Mouse (Mus musculus): Measurements from ENCODE around the gene Pde4d. TPM values are rescaled to one million over a fixed set of nuclear protein-coding genes. Genes with fewer than 3 reads are reported as not detected.

Gene Pde4d
- total RNA-seq, 2 experiments from 2014 or later = 38.1 to 40.2 TPM

DNA sequence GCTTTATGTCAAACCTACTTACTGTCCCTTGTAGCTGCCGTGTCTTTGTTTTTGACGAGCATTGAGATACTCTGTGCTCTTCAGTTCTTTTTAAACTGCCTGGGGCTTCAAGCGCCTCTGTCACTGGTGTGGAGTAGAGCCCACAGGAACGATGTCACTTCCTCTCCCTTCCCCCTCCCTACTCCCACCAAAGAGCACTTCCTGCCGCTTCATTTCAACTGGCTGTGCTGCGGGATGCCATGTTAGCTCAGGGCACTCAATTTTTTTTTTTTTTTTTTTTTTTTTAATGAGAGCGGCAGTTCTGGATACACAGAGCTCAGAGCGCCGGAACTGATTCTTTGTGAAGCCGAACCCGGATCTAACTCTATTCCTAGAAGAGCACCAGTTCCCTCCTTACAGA lies 789.5 kb downstream of the Pde4d start:
- peak; percentile 34 to 54 for DNase-seq

- DNase-seq = peak in 1 of 2 experiments; percentile 13
These were observed 792.8 kb downstream of the Pde4d start for GRCm38 (mm10) chr13:109242456-109243050.

DNA sequence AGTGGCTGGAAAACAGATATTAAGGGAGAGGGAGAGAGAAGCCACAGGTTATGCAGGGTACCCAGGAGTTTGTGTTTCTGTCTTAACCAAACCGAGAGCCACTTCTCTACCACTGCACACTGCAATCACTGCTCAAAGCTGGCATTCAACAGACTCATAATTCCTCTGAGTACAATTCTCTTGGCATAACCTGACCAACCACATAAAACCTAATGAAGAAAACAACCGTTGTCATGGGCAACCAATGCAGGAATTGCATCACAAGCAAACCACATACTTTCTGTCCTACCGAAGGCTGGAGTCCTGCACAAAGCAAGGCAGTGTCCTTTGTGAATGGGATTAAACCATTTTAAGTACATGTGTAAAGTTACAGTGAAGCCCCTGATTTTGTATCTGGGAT lies 793.4 kb downstream of the Pde4d start:
- DNase-seq = peak in 1 of 2 experiments; percentile 36

GRCm38 (mm10) chr13:109247061-109247460 lies 797.3 kb downstream of the Pde4d start:
- no peak for DNase-seq

DNA sequence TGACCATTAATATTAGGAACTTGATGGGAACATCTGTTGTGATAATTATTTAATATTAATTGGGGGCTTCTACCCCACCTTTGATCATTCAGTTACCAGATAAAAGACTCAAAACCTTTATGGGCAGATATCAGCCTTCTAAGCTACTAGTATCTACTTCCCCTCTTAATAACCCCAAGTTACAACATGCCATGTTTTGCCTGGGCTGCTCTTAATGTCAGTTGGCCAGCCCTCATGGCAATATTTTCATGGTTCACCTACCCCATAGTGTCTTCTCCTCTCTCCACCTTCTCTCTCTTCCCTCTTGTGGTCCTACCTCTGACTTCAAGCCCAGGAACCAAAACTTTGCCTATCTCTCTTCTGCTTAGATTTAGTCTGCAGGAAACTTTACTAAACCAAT lies 799.6 kb downstream of the Pde4d start:
- DNase-seq = no peak

GRCm38 (mm10) chr13:109255634-109256033 lies 805.9 kb downstream of the Pde4d start:
- DNase-seq = peak; percentile 32 to 36

GRCm38 (mm10) chr13:109260220-109260795 lies 810.6 kb downstream of the Pde4d start:
- peak; percentile 66 to 75 for DNase-seq

DNA sequence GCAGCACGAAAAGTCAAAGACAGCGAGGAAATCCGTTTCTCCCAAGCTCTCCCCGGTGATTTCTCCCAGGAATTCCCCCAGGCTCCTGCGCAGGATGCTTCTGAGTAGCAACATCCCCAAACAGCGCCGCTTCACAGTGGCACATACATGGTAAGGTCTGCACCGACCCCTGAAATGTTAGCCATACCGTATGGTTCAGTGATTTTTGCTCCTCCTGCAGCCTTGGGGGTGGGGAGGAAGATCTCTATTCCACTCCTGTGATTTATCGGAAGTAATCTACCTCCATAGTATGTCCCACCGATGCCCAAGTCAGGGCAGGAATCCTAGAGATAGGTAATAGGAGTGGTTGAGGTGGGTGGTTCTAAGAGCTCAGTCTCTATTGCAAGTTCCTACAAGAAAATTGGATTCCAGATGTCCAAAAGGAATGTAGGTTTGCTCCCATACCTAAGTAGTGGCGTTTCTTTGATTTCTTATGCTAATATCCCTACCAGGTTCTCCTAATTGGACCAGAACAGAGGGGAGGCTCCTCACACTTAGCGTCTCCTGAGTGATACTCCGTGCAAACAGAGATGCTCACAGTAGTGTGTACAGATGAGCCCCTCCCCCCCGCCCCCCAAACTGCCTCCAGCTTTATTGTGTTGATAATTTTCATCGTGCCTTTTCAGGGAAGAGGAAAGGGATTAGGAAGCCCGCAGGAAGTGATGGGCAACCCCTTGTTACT lies 811.2 kb downstream of the Pde4d start:
- DNase-seq = no peak

- no peak for DNase-seq
These were observed 812.0 kb downstream of the Pde4d start for GRCm38 (mm10) chr13:109261642-109262220.

DNA sequence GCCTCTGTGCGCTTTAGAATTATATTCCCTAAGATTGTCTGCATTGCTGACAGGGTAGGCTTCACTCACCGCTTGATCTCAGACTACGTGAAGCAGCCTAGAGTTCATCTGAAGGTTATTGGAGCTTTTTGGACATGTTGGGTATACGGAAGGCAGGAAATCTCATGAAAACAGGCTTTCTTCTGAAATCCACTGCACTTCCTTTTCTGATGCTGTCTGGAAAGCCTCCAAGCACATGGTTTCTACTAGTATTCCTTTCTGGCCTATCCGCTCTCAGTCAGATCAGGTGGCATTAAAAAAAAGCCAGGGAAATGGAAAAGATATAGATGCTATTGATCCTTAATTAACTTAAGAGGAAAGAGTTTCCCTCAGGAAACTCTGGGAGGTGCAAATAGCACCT lies 812.8 kb downstream of the Pde4d start:
- no peak for DNase-seq

GRCm38 (mm10) chr13:109263833-109264232 lies 814.1 kb downstream of the Pde4d start:
- DNase-seq = no peak

GRCm38 (mm10) chr13:109268253-109268652 lies 818.5 kb downstream of the Pde4d start:
- no peak for DNase-seq

DNA sequence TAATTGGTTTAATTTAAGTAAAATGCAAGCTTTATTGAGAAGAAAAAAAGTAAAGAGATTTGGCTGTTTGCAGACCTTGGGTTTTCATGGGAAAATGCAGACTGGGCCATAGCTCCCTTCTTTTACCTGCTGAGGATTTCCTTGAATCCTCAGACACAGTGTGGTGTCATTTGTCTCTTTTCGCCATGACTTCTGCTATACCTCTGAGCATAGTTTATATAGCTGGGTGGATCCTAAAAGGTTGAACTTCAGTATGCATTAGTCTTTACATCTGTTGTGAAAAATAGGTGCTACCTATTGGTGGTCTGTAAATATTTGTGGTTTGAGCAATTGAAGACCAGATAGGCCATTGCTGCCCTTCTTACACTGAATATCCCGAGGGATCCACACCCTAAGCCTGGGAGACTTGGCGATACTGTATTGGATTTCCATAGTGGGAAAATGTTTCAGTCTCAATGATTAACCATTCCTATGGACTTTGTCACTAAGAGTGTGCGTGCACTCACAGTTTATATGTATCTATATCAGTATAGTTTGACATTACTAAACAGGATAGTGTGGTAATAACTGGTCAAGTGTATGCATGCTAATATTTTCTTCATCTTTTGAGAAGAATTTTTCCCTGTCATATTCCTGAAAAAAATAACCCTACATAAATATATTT lies 819.0 kb downstream of the Pde4d start:
- no peak for DNase-seq

- no peak for DNase-seq
These were observed 825.1 kb downstream of the Pde4d start for GRCm38 (mm10) chr13:109274869-109275268.

DNA sequence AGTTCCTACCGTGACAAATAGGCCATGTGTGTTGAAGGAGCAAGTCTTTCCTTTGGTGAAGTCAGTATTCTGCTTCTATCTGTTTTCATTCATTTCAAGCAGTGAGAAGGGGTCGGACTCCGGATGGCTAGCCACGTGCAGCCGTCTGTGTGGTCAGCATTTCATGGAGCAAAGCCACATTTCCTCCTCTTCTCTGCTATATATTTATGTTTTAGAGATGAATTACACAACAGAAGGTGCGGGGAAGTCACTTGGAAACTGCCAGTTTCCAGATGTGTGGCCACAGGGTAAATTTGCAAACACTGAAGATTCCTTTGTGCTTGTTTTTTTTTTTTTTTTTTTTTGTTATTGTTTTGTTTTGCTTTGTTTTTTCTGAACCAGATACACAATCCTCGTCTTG lies 828.0 kb downstream of the Pde4d start:
- no peak for DNase-seq

- DNase-seq = peak in 1 of 2 experiments; percentile 2
These were observed 828.8 kb downstream of the Pde4d start for GRCm38 (mm10) chr13:109278504-109278912.

DNA sequence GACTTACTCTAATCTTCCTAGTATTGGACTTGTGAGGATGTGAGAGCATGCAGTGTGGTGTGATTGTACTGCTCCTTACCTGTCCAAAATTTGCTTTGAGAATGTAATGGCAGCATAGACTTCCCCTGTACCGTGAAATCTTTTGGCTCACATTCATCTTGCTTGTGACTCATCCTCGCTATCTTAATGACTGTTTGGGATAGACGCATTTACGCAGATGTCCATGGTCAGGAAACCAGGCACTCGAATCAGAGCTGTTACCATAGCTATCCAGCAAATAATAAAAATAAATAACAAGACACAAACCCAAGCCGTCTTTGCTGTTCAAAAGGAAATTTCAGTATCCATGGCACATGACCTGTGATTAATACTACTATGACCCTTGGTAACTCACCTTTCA lies 829.5 kb downstream of the Pde4d start:
- DNase-seq = peak; percentile 17 to 34

- DNase-seq = peak; percentile 19 to 64
These were observed 830.7 kb downstream of the Pde4d start for GRCm38 (mm10) chr13:109280433-109280832.

GRCm38 (mm10) chr13:109287465-109287864 lies 837.7 kb downstream of the Pde4d start:
- no peak for DNase-seq

GRCm38 (mm10) chr13:109290922-109291321 lies 841.2 kb downstream of the Pde4d start:
- DNase-seq = no peak

- DNase-seq = no peak
These were observed 843.3 kb downstream of the Pde4d start for GRCm38 (mm10) chr13:109293011-109293410.

DNA sequence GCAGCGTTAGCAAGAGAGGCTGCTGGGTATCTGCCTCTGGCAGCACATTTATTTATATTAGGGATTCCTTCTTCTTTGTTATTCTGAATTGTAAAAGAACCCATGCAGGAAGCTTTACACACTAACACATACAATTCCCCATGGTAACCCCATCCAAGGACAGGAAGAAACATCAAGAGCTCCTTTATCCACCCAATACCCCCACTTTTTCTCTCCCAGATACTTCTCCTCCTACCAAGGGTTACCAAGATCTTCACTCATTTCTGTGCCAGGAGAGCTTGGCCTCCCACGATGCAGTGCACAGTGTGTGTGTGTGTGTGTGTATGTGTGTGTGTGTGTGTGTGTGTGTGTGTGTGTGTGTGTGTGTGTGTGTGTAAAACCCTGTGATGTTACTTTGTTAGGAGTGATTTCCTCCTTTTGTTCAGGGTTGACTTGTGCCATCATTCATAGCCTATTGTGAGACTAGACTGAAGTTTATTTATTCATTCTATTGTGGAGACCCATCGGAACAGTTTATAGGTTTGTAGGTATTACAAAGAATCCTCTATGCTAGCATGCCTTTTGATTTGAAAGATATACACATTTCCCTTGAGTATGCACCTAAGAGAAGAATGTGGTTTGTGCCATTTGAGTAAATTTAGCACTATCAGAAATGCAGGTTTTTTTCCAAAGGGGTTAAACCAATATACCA lies 846.7 kb downstream of the Pde4d start:
- DNase-seq = no peak

Measured in adrenal gland, postnatal 36 days (tissue).